Mouse (Mus musculus) embryonic fibroblast, embryonic 13.5 days (primary cell): ENCODE results near the gene Efhd2. TPM values are rescaled to one million over a fixed set of nuclear protein-coding genes. Genes with fewer than 3 reads are reported as not detected.

Source experiments
- H3K27ac ChIP-seq: 2 replicates; pipeline ENCODE4 v1.5.1; 2012; ENCODE audit warnings: low read length, control low read depth, inconsistent platforms; ENCODE audit not compliant: insufficient read depth
- H3K4me1 ChIP-seq: 2 replicates; pipeline ENCODE4 v1.6.1; 2011; ENCODE audit warnings: low read length; ENCODE audit not compliant: control insufficient read depth, insufficient read depth
- H3K4me3 ChIP-seq: 2 replicates; pipeline ENCODE4 v1.5.1; 2011; ENCODE audit warnings: mild to moderate bottlenecking, control low read depth, low read length; ENCODE audit not compliant: insufficient read depth
- CTCF ChIP-seq: IDR thresholded peaks from 2 replicates; pipeline ENCODE4 v1.5.1; 2011; ENCODE audit warnings: mild to moderate bottlenecking, control low read depth, low read length, moderate library complexity, borderline replicate concordance; ENCODE audit not compliant: insufficient read depth
- POLR2A ChIP-seq: IDR thresholded peaks from 2 replicates; pipeline ENCODE4 v1.6.1; 2011; ENCODE audit warnings: low read depth, mild to moderate bottlenecking, control low read depth, low read length, moderate library complexity
- polyA plus RNA-seq: library from polyadenylated mRNA; stranded (reverse); fragments of >200 nt; gene quantifications from 2 replicates; pipeline ENCODE4 v1.2.4, GENCODE M21; 2011; ENCODE audit warnings: low read depth; ENCODE audit not compliant: missing spikeins, insufficient read length

The Efhd2 gene
- polyA plus RNA-seq, 1 experiment: 25.3 TPM

- H3K27ac ChIP-seq: no peak overlapping the region
- TF ChIP-seq POLR2A (no peak), CTCF (no peak)
- H3K4me1 ChIP-seq: no peaks in the 10 kb centered on the region
- no peak overlapping the region for H3K4me3 ChIP-seq
Observed at GRCm38 (mm10) chr4:141816776-141817655, 57.7 kb downstream of the Efhd2 start.

DNA sequence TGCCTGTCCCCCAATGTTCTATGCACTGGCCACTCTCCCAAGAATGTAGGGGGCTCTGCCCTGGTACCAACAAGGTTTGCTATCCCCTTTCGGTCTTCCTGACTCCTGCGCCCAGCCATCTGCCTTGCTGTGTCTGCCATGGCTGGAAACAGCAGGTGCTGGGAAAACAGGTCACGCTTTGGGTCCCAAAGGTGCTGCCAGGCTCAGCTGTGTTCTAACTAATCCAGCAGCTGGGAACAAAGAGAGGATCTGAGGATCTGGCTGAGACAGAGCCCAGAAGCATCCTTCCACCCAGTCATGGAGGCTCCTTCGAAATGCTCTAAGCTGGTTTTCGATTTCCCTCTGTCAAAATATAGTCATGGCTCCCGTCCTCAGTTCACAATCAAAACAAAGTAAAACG is 58.5 kb downstream of the Efhd2 start:
- Histone ChIP-seq H3K4me3 (no peak overlapping the region), H3K4me1 (no peaks in the 10 kb centered on the region), H3K27ac (no peak overlapping the region)
- TF ChIP-seq CTCF: no peak
- TF ChIP-seq POLR2A: no peak

DNA sequence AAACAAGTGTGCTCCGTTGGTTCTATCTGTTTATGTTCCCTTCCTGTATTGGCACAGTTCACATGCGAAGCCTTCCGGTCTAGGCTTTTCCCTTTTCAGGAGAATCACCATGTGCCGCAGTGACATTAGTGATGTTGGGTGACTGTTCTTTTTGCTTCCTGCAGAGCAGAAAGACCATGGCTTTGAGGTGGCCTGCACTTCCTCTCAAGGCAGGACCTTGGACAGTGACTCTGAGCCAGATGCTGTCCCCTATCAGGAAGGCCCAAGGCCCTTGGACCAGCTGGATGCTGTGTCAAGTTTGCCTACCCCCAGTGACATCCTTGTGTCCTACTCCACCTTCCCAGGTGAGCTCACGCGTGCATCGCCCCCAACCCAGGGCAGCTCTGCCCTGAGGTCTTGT is 63.3 kb downstream of the Efhd2 start:
- no peak overlapping the region for H3K4me3 ChIP-seq
- H3K4me1 ChIP-seq: no peaks in the 10 kb centered on the region
- H3K27ac ChIP-seq: no peak overlapping the region
- no peak for TF ChIP-seq CTCF
- TF ChIP-seq POLR2A: no peak

DNA sequence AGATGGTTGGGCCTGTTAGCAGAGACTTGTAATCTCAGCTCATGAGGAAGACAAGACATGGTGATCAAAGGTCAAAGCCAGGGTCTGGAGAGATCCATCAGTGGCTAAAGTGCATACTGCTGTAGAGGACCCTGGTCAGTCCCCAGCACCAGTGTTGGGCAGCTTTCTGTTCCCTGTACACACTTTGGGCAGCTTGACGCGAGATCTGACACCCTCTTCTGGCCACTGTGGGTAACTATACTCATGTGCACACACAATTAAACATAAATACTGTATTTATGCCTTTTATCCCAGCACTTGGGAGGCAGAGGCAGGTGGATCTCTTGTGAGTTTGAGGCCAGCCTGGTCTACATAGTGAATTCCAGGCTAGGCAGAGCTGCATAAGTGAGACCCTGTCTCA is 63.7 kb downstream of the Efhd2 start:
- Histone ChIP-seq H3K4me3 (no peak overlapping the region), H3K4me1 (no peaks in the 10 kb centered on the region), H3K27ac (no peak overlapping the region)
- TF ChIP-seq CTCF (no peak), POLR2A (no peak)

- no peak for TF ChIP-seq POLR2A
- peak; percentile 88; the same call in 1 of the 2 replicates for TF ChIP-seq CTCF
- no peak overlapping the region for H3K4me3 ChIP-seq
- H3K4me1 ChIP-seq: no peaks in the 10 kb centered on the region
- H3K27ac ChIP-seq: no peak overlapping the region
Observed at GRCm38 (mm10) chr4:141809850-141810464, 64.8 kb downstream of the Efhd2 start.

Other genes with a start within 250 kb of the Efhd2 start
- 22.5 and 29.8 TPM in 2 replicates for gene Plekhm2, start 210.0 kb downstream of the Efhd2 start, polyA plus RNA-seq
- 5.1 and 5.3 TPM in 2 replicates for gene Rsc1a1, start 189.3 kb downstream of the Efhd2 start, polyA plus RNA-seq
- gene Ddi2, start 151.5 kb downstream of the Efhd2 start, polyA plus RNA-seq: 27.6 and 30.9 TPM in 2 replicates
- not detected in 2 replicates for gene Agmat, start 128.2 kb downstream of the Efhd2 start, polyA plus RNA-seq
- gene Dnajc16, start 84.0 kb downstream of the Efhd2 start, polyA plus RNA-seq: 10.0 and 11.3 TPM in 2 replicates
- gene Casp9, start 81.3 kb downstream of the Efhd2 start, polyA plus RNA-seq: 10.0 and 13.2 TPM in 2 replicates
- not detected in 2 replicates for gene Cela2a, start 48.8 kb downstream of the Efhd2 start, polyA plus RNA-seq
- not detected in 2 replicates for gene Ctrc, start 28.6 kb downstream of the Efhd2 start, polyA plus RNA-seq
- gene Fhad1, start 140.2 kb upstream of the Efhd2 start, polyA plus RNA-seq: not detected in 2 replicates
- gene Tmem51, start 209.4 kb upstream of the Efhd2 start, polyA plus RNA-seq: 2.1 and 3.5 TPM in 2 replicates